Mouse (Mus musculus) MEL (cell line): ENCODE data around the gene 2700049A03Rik. TPM values are rescaled to one million over a fixed set of nuclear protein-coding genes. Genes with fewer than 3 reads are reported as not detected.

Source experiments
- DNase-seq: peaks from one replicate; pipeline ENCODE4 v3.0.0; 2011; ENCODE audit warnings: low read depth, low spot score
- H3K27ac ChIP-seq: 2 replicates; pipeline ENCODE4 v1.5.1; 2012; ENCODE audit warnings: low read depth, mild to moderate bottlenecking, control low read depth, low read length, moderate library complexity; ENCODE audit not compliant: control insufficient read depth
- H3K27me3 ChIP-seq, 2 experiments: fragments of 150-350 bp in 1 of 2; sonication (generic) in 1 of 2; 2 replicates each; pipeline ENCODE4 v1.6.1; 2012; ENCODE audit warnings: low read length in 2 of 2, mild to moderate bottlenecking in 2 of 2, improper control_type of control experiment in 1 of 2, moderate library complexity in 1 of 2; ENCODE audit not compliant: insufficient read depth in 2 of 2, control insufficient read depth in 1 of 2
- H3K36me3 ChIP-seq, 2 experiments: 2 replicates each; pipeline ENCODE4 v1.6.1; 2012 to 2014; ENCODE audit warnings: low read length in 2 of 2, improper control_type of control experiment in 1 of 2, inconsistent platforms in 1 of 2, mild to moderate bottlenecking in 1 of 2; ENCODE audit not compliant: insufficient read depth in 2 of 2, control insufficient read depth in 1 of 2
- H3K4me1 ChIP-seq, 2 experiments: fragments of 150-350 bp in 1 of 2; sonication (generic) in 1 of 2; 2 replicates each; pipeline ENCODE4 v1.6.1; 2012; ENCODE audit warnings: low read length in 2 of 2, improper control_type of control experiment in 1 of 2, mild to moderate bottlenecking in 1 of 2; ENCODE audit not compliant: insufficient read depth in 2 of 2, control insufficient read depth in 1 of 2
- H3K4me3 ChIP-seq, 2 experiments: fragments of 150-350 bp in 1 of 2; sonication (generic) in 1 of 2; 2 replicates each; pipeline ENCODE4 v1.5.1; 2012; ENCODE audit warnings: low read depth in 2 of 2, low read length in 2 of 2, mild to moderate bottlenecking in 2 of 2, moderate library complexity in 2 of 2, control low read depth in 1 of 2, improper control_type of control experiment in 1 of 2; ENCODE audit not compliant: control insufficient read depth in 1 of 2, insufficient read depth in 1 of 2
- H3K79me2 ChIP-seq: 2 replicates; pipeline ENCODE4 v1.6.1; 2012; ENCODE audit warnings: mild to moderate bottlenecking, low read length, moderate library complexity; ENCODE audit not compliant: control insufficient read depth, poor library complexity, insufficient read depth
- H3K9ac ChIP-seq: 2 replicates; pipeline ENCODE4 v1.6.1; 2012; ENCODE audit warnings: low read depth, mild to moderate bottlenecking, control low read depth, low read length, moderate library complexity; ENCODE audit not compliant: control insufficient read depth, poor library complexity, severe bottlenecking
- H3K9me3 ChIP-seq: fragments of 150-350 bp; sonication (generic); replicated peaks from 2 replicates; pipeline ENCODE4 v1.6.1; 2012; ENCODE audit warnings: mild to moderate bottlenecking, low read length, improper control_type of control experiment, moderate library complexity; ENCODE audit not compliant: insufficient read depth
- CTCF ChIP-seq, 3 experiments: IDR thresholded peaks in 2 of 3; conservative IDR thresholded peaks in 1 of 3; 2 replicates each; pipeline ENCODE4 v1.5.1; 2011 to 2012; ENCODE audit warnings: low read length in 3 of 3, low read depth in 2 of 3, mild to moderate bottlenecking in 2 of 3, improper control_type of control experiment in 1 of 3, inconsistent platforms in 1 of 3, mixed read lengths in 1 of 3, moderate library complexity in 1 of 3; ENCODE audit not compliant: control insufficient read depth in 1 of 3, insufficient read depth in 1 of 3, poor library complexity in 1 of 3, severe bottlenecking in 1 of 3
- ETS1 ChIP-seq: IDR thresholded peaks from 2 replicates; pipeline ENCODE4 v1.6.1; 2012; ENCODE audit warnings: low read depth, mild to moderate bottlenecking, inconsistent platforms, low read length, improper control_type of control experiment, moderate library complexity
- GABPA ChIP-seq: IDR thresholded peaks from 2 replicates; pipeline ENCODE4 v1.6.1; 2012; ENCODE audit warnings: low read depth, mild to moderate bottlenecking, inconsistent platforms, low read length, improper control_type of control experiment, moderate library complexity
- GATA1 ChIP-seq: IDR thresholded peaks from 2 replicates; pipeline ENCODE4 v1.6.1; 2011; ENCODE audit warnings: low read depth, low read length, improper control_type of control experiment
- HCFC1 ChIP-seq: IDR thresholded peaks from 2 replicates; pipeline ENCODE4 v1.6.1; 2012; ENCODE audit warnings: low read depth, mild to moderate bottlenecking, inconsistent platforms, low read length, improper control_type of control experiment, moderate library complexity
- MXI1 ChIP-seq: IDR thresholded peaks from 2 replicates; pipeline ENCODE4 v1.6.1; 2011; ENCODE audit warnings: mild to moderate bottlenecking, low read depth, low read length, improper control_type of control experiment
- MYB ChIP-seq: IDR thresholded peaks from 2 replicates; pipeline ENCODE4 v1.6.1; 2011; ENCODE audit warnings: mild to moderate bottlenecking, low read depth, low read length, improper control_type of control experiment
- NRF1 ChIP-seq: IDR thresholded peaks from 2 replicates; pipeline ENCODE4 v1.6.1; 2014; ENCODE audit warnings: low read depth, mild to moderate bottlenecking, inconsistent platforms, low read length, improper control_type of control experiment, moderate library complexity; ENCODE audit not compliant: poor library complexity, insufficient read depth, severe bottlenecking
- RAD21 ChIP-seq: IDR thresholded peaks from 2 replicates; pipeline ENCODE4 v1.6.1; 2011; ENCODE audit warnings: mild to moderate bottlenecking, low read depth, low read length, improper control_type of control experiment
- SIN3A ChIP-seq: IDR thresholded peaks from 2 replicates; pipeline ENCODE4 v1.6.1; 2012; ENCODE audit warnings: low read length, improper control_type of control experiment, inconsistent platforms
- SMC3 ChIP-seq: IDR thresholded peaks from 2 replicates; pipeline ENCODE4 v1.6.1; 2011; ENCODE audit warnings: low read depth, low read length, improper control_type of control experiment
- ZC3H11A ChIP-seq: IDR thresholded peaks from 2 replicates; pipeline ENCODE4 v1.6.1; 2012; ENCODE audit warnings: low read depth, mild to moderate bottlenecking, inconsistent platforms, low read length, improper control_type of control experiment
- ZKSCAN1 ChIP-seq: IDR thresholded peaks from 2 replicates; pipeline ENCODE4 v1.6.1; 2012; ENCODE audit warnings: low read depth, mild to moderate bottlenecking, inconsistent platforms, low read length, improper control_type of control experiment, moderate library complexity
- polyA plus RNA-seq, 2 experiments: library from polyadenylated mRNA; stranded (reverse) in 1 of 2; unstranded in 1 of 2; fragments of >175 nt in 1 of 2; fragments of >200 nt in 1 of 2; gene quantifications; 2 replicates each; pipeline versions ENCODE4 v1.2.1 to v1.2.4; 2012; ENCODE audit warnings: low replicate concordance in 2 of 2, low read depth in 1 of 2; ENCODE audit not compliant: insufficient read length in 2 of 2, insufficient read depth in 1 of 2, missing spikeins in 1 of 2
- total RNA-seq: library from RNA; depleted of rRNA; stranded (reverse); fragments of 300-350 nt; gene quantifications from 2 replicates; pipeline ENCODE4 v1.2.3, GENCODE M21; 2012

2700049A03Rik gene
- total and polyA plus RNA-seq, 3 experiments: 5.8 to 7.2 TPM; not detected in 1

- H3K36me3 ChIP-seq: peaks cover 0 to 2% of the 10 kb centered on the region in 2 experiments; a peak in 2 of 4 replicates
- H3K9ac ChIP-seq: no peak overlapping the region
- H3K4me3 ChIP-seq: no peak overlapping the region
- no peaks in the 10 kb centered on the region for H3K9me3 ChIP-seq
- H3K27me3 ChIP-seq: no peaks in the 10 kb centered on the region
- H3K79me2 ChIP-seq: no peaks in the 10 kb centered on the region
- no peak overlapping the region for H3K27ac ChIP-seq
- no peak for TF ChIP-seq ZKSCAN1
- DNase-seq: no peak
- H3K4me1 ChIP-seq: no peaks in the 10 kb centered on the region
These were observed 47.7 kb downstream of the 2700049A03Rik start for GRCm38 (mm10) chr12:71184396-71184795.

GRCm38 (mm10) chr12:71192705-71193104 lies 56.1 kb downstream of the 2700049A03Rik start:
- no peak for DNase-seq
- H3K4me1 ChIP-seq: no peaks in the 10 kb centered on the region
- H3K36me3 ChIP-seq: peaks cover 0 to 6% of the 10 kb centered on the region in 2 experiments; a peak in 2 of 4 replicates

GRCm38 (mm10) chr12:71197671-71198070 lies 61.0 kb downstream of the 2700049A03Rik start:
- DNase-seq: peak; percentile 12
- no peaks in the 10 kb centered on the region for H3K79me2 ChIP-seq
- no peaks in the 10 kb centered on the region for H3K9me3 ChIP-seq
- H3K4me3 ChIP-seq: no peak overlapping the region
- no peaks in the 10 kb centered on the region for H3K27me3 ChIP-seq
- H3K27ac ChIP-seq: no peak overlapping the region
- TF ChIP-seq MYB (no peak), ZC3H11A (0 out of 2 replicates have a peak, but pooled peaks have one; percentile 2), CTCF (IDR thresholded peaks at IDR 0.05 in 2 of 3, conservative IDR thresholded peaks at IDR 0.05 in 1 of 3; ENCODE audit: control insufficient read depth in 1 of 3, insufficient read depth in 1 of 3, low read depth in 2 of 3, low read length in 3 of 3, poor library complexity in 1 of 3, severe bottlenecking in 1 of 3) (peak in 1 of 3 experiments; percentile 37; a peak in 2 of 6 replicates), GATA1 (no peak), SIN3A (no peak), SMC3 (peak; percentile 33), RAD21 (peak; percentile 28), HCFC1 (no peak), GABPA (no peak)
- TF ChIP-seq, all 39 proteins: peak for 4
- peaks cover 0 to 3% of the 10 kb centered on the region in 2 experiments; a peak in 2 of 4 replicates for H3K36me3 ChIP-seq
- no peaks in the 10 kb centered on the region for H3K4me1 ChIP-seq
- no peak overlapping the region for H3K9ac ChIP-seq

More at GRCm38 (mm10) chr12:71192705-71193104, 56.1 kb downstream of the 2700049A03Rik start:
- H3K4me3 ChIP-seq: no peak overlapping the region
- no peaks in the 10 kb centered on the region for H3K27me3 ChIP-seq
- no peaks in the 10 kb centered on the region for H3K79me2 ChIP-seq
- TF ChIP-seq MXI1 (no peak), ETS1 (no peak), NRF1 (no peak)
- no peak overlapping the region for H3K27ac ChIP-seq
- H3K9ac ChIP-seq: no peak overlapping the region
- no peaks in the 10 kb centered on the region for H3K9me3 ChIP-seq
